16 mouse cellular contexts compared by ENCODE assay signal in genomic region chr15:36403336-36404119, GRCm38 (mm10).
DNase-seq lines count a peak whose midpoint lies in the region; ATAC-seq lines count a peak whose summit lies in the region.
"Had no signal": no experiment of that assay in that cellular context is flagged by ENCODE, and none has a peak within 500 bp of the region (broad histone marks: within the 10 kb centered on the region; RNA-seq: fewer than 3 reads in every experiment).

No protein-coding gene starts in this region.

- no peak for ATAC-seq in forebrain, embryonic 11.5 days (replicated peaks; ENCODE audit: low FRiP score)
- ATAC-seq in forebrain, embryonic 15.5 days (replicated peaks) = no peak
- ATAC-seq in kidney, embryonic 14.5 days (ENCODE audit: low FRiP score, low TSS enrichment) = peak; percentile 77; the same call in 1 of the 2 replicates
- ATAC-seq in embryonic facial prominence, embryonic 15.5 days (ENCODE audit: insufficient number of reproducible peaks, low FRiP score, low TSS enrichment, low read depth) = peak; percentile 56; the same call in 1 of the 2 replicates
- no peak for ATAC-seq in erythroblast, adult 5-6 weeks (replicated peaks; ENCODE audit: low FRiP score, poor library complexity, severe bottlenecking)
- ATAC-seq in megakaryocyte, adult 5-6 weeks (ENCODE audit: poor library complexity, severe bottlenecking) = no peak
- ATAC-seq: forebrain, embryonic 13.5 days had no signal

- H3K27me3 ChIP-seq in forebrain, embryonic 11.5 days (ENCODE audit: control insufficient read depth, insufficient read depth, low read length) = no peaks in the 10 kb centered on the region
- no peaks in the 10 kb centered on the region for H3K27me3 ChIP-seq in forebrain, embryonic 15.5 days
- H3K27me3 ChIP-seq in kidney, embryonic 14.5 days (ENCODE audit: control insufficient read depth, insufficient read depth, low read length) = no peaks in the 10 kb centered on the region
- no peaks in the 10 kb centered on the region for H3K27me3 ChIP-seq in embryonic facial prominence, embryonic 15.5 days
- H3K27me3 ChIP-seq: embryonic facial prominence, embryonic 12.5 days; forebrain, embryonic 13.5 days; limb, embryonic 15.5 days had no signal

- H3K36me3 ChIP-seq in forebrain, embryonic 11.5 days (ENCODE audit: control insufficient read depth, insufficient read depth, low read length) = no peaks in the 10 kb centered on the region
- no peaks in the 10 kb centered on the region for H3K36me3 ChIP-seq in forebrain, embryonic 15.5 days
- H3K36me3 ChIP-seq in kidney, embryonic 14.5 days (ENCODE audit: control insufficient read depth, insufficient read depth, low read length) = no peaks in the 10 kb centered on the region
- H3K36me3 ChIP-seq in embryonic facial prominence, embryonic 15.5 days = no peaks in the 10 kb centered on the region
- H3K36me3 ChIP-seq: embryonic facial prominence, embryonic 12.5 days; limb, embryonic 15.5 days had no signal

- H3K4me1 ChIP-seq in forebrain, embryonic 11.5 days (replicated peaks; ENCODE audit: control insufficient read depth, insufficient read depth, low read length) = no peaks in the 10 kb centered on the region
- H3K4me1 ChIP-seq in forebrain, embryonic 15.5 days = peaks cover 21% of the 10 kb centered on the region
- H3K4me1 ChIP-seq in kidney, embryonic 14.5 days (ENCODE audit: control insufficient read depth, insufficient read depth, low read length) = peaks cover 13% of the 10 kb centered on the region; the same call in 1 of the 2 replicates
- peaks cover 20% of the 10 kb centered on the region for H3K4me1 ChIP-seq in embryonic facial prominence, embryonic 15.5 days

- 81% methylated on average over 6 of the region's 6 CpGs for WGBS in forebrain, embryonic 11.5 days
- 86% methylated on average over 6 of the region's 6 CpGs for WGBS in forebrain, embryonic 15.5 days
- 54% methylated on average over 6 of the region's 6 CpGs for WGBS in kidney, embryonic 14.5 days
- 70% methylated on average over 6 of the region's 6 CpGs for WGBS in embryonic facial prominence, embryonic 15.5 days

- peak; percentile 27 for DNase-seq in forebrain, embryonic 11.5 days (ENCODE audit: low spot score)
- no peak for DNase-seq in kidney, postnatal 10 days
- DNase-seq in MN1 (ENCODE audit: low spot score) = peak; percentile 22
- DNase-seq: cerebellum, adult 11 months; lung, adult 18-20 months; midbrain, embryonic 14.5 days; right cerebral cortex, postnatal 14 days had no signal

- H3K27ac ChIP-seq in forebrain, embryonic 11.5 days (ENCODE audit: low read depth, low read length) = no peak overlapping the region
- H3K27ac ChIP-seq in forebrain, embryonic 15.5 days (replicated peaks) = no peak overlapping the region
- H3K27ac ChIP-seq in kidney, embryonic 14.5 days (ENCODE audit: low read depth, low read length) = peak overlapping the region; percentile 38; the same call in 1 of the 2 replicates
- 0 out of 2 replicates have a peak overlapping the region, but pooled peaks have one; percentile 12 for H3K27ac ChIP-seq in embryonic facial prominence, embryonic 15.5 days (replicated peaks)
- H3K27ac ChIP-seq: embryonic facial prominence, embryonic 12.5 days; forebrain, embryonic 13.5 days; limb, embryonic 15.5 days; macrophage had no signal

- H3K4me3 ChIP-seq in forebrain, embryonic 11.5 days (ENCODE audit: low read depth, low read length) = no peak overlapping the region
- no peak overlapping the region for H3K4me3 ChIP-seq in forebrain, embryonic 15.5 days
- H3K4me3 ChIP-seq in kidney, embryonic 14.5 days (ENCODE audit: low read length) = no peak overlapping the region
- H3K4me3 ChIP-seq in embryonic facial prominence, embryonic 15.5 days (replicated peaks) = no peak overlapping the region
- H3K4me3 ChIP-seq: embryonic facial prominence, embryonic 12.5 days; forebrain, embryonic 13.5 days; limb, embryonic 15.5 days had no signal

- no peaks in the 10 kb centered on the region for H3K9me3 ChIP-seq in forebrain, embryonic 11.5 days (ENCODE audit: control insufficient read depth, low read length)
- no peaks in the 10 kb centered on the region for H3K9me3 ChIP-seq in forebrain, embryonic 15.5 days
- no peaks in the 10 kb centered on the region for H3K9me3 ChIP-seq in kidney, embryonic 14.5 days (ENCODE audit: control insufficient read depth, low read length)
- H3K9me3 ChIP-seq in embryonic facial prominence, embryonic 15.5 days (replicated peaks) = no peaks in the 10 kb centered on the region
- H3K9me3 ChIP-seq: embryonic facial prominence, embryonic 12.5 days; forebrain, embryonic 13.5 days; limb, embryonic 15.5 days had no signal

- no peak overlapping the region for H3K9ac ChIP-seq in forebrain, embryonic 11.5 days (ENCODE audit: low read length)
- H3K9ac ChIP-seq in forebrain, embryonic 15.5 days (replicated peaks) = no peak overlapping the region
- no peak overlapping the region for H3K9ac ChIP-seq in kidney, embryonic 14.5 days (ENCODE audit: low read depth, low read length)
- no peak overlapping the region for H3K9ac ChIP-seq in embryonic facial prominence, embryonic 15.5 days
- H3K9ac ChIP-seq: embryonic facial prominence, embryonic 12.5 days; forebrain, embryonic 13.5 days; limb, embryonic 15.5 days had no signal

- H3K4me2 ChIP-seq in forebrain, embryonic 11.5 days (ENCODE audit: low read depth, low read length, severe bottlenecking) = no peak overlapping the region
- no peak overlapping the region for H3K4me2 ChIP-seq in forebrain, embryonic 15.5 days (replicated peaks)
- no peak overlapping the region for H3K4me2 ChIP-seq in kidney, embryonic 14.5 days (replicated peaks; ENCODE audit: low read depth, low read length)
- H3K4me2 ChIP-seq in embryonic facial prominence, embryonic 15.5 days (replicated peaks) = no peak overlapping the region
- H3K4me2 ChIP-seq: embryonic facial prominence, embryonic 12.5 days; forebrain, embryonic 13.5 days; limb, embryonic 15.5 days had no signal

Comparison
In these comparisons a context has a peak if more than half of its experiments do, and no peak if none do; other contexts are left out.
1. ATAC-seq: peak in kidney, embryonic 14.5 days (single experiment) and embryonic facial prominence, embryonic 15.5 days (single experiment); none in forebrain, embryonic 11.5 days (single experiment), forebrain, embryonic 15.5 days (single experiment), erythroblast, adult 5-6 weeks (single experiment) and megakaryocyte, adult 5-6 weeks (single experiment).
2. H3K27ac ChIP-seq: peak in kidney, embryonic 14.5 days (single experiment) and embryonic facial prominence, embryonic 15.5 days (single experiment); none in forebrain, embryonic 11.5 days (single experiment) and forebrain, embryonic 15.5 days (single experiment).